Mouse (Mus musculus): ENCODE data around the gene Gramd1b. TPM values are rescaled to one million over a fixed set of nuclear protein-coding genes. Genes with fewer than 3 reads are reported as not detected.

Gramd1b gene
- polyA plus RNA-seq, 1 experiment: 41.2 TPM

DNA sequence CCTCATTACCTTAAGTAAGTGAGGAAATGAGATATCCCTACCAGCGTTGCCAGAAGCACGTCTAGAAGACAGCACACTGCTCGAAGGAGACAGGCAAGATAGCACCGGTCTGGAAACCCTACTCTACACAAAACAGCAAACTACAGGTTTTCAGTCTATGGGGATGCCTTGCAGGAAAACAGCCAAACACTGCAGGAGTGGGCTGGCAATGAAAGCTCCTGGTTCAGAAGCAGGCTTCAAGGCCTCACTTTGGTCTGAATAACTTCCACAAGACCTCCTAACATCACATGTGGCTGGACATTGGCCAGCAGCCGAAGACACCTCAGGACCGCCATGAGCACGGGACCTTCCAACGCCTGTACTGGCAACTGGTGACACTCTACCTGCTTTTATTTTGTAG lies 175.8 kb downstream of the Gramd1b start:
- TF ChIP-seq CTCF (IDR thresholded peaks at IDR 0.05; ENCODE audit: borderline replicate concordance, extremely low read depth, insufficient read depth, insufficient read length): no peak
- no peak for TF ChIP-seq POLR2A (IDR thresholded peaks at IDR 0.05; ENCODE audit: borderline replicate concordance, extremely low read depth, insufficient read depth, insufficient read length, poor library complexity, severe bottlenecking)
- DNase-seq (ENCODE audit: low read depth): no peak

GRCm38 (mm10) chr9:40353596-40353995 lies 177.6 kb downstream of the Gramd1b start:
- no peak for TF ChIP-seq POLR2A (IDR thresholded peaks at IDR 0.05; ENCODE audit: borderline replicate concordance, extremely low read depth, insufficient read depth, insufficient read length, poor library complexity, severe bottlenecking)
- TF ChIP-seq CTCF (IDR thresholded peaks at IDR 0.05; ENCODE audit: borderline replicate concordance, extremely low read depth, insufficient read depth, insufficient read length): no peak
- DNase-seq (ENCODE audit: low read depth): no peak

DNA sequence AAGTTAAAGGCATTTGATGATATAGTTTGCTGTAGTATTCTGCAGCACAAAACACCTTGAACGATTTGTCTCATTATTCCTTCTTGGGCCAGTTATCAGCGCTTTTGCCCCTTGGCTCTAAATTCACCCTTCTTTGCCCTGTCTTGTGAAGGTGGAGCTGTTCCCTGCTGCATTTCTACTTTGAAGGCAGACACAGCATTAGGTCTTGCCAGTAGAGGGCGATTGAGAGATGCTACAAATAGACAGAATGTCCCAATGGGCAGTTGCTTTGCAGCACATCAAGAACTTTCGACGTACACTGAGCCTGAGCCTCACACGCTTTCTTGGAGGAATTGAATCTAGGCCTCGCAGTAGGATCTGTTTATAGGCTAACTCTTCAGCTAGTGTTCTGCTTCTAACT lies 180.5 kb downstream of the Gramd1b start:
- peak; percentile 85 for DNase-seq (ENCODE audit: low read depth)
- TF ChIP-seq POLR2A (IDR thresholded peaks at IDR 0.05; ENCODE audit: borderline replicate concordance, extremely low read depth, insufficient read depth, insufficient read length, poor library complexity, severe bottlenecking) (no peak), CTCF (IDR thresholded peaks at IDR 0.05; ENCODE audit: borderline replicate concordance, extremely low read depth, insufficient read depth, insufficient read length) (peak; percentile 74; the same call in 1 of the 2 replicates)

GRCm38 (mm10) chr9:40350052-40350451 lies 181.1 kb downstream of the Gramd1b start:
- no peak for TF ChIP-seq POLR2A (IDR thresholded peaks at IDR 0.05; ENCODE audit: borderline replicate concordance, extremely low read depth, insufficient read depth, insufficient read length, poor library complexity, severe bottlenecking)
- no peak for TF ChIP-seq CTCF (IDR thresholded peaks at IDR 0.05; ENCODE audit: borderline replicate concordance, extremely low read depth, insufficient read depth, insufficient read length)
- DNase-seq (ENCODE audit: low read depth): no peak

DNA sequence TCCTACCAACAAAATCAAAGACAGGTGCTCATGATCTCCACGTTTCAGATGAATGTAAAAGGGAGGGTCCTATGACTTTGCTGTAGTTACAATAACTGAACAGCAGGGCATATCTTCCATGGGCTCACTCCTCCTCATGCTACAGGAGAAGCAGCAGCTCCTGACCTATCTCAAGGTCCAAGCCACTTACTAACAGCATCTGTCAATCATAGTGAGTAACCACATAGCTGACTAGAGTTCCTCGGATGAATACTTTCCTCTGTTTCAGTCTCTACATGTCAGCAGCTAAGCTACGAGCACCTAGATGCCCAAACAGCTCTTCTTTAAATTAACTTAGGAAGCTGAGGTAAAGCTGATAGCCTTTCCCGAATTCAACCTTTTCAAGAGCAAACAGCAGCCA lies 181.6 kb downstream of the Gramd1b start:
- no peak for DNase-seq (ENCODE audit: low read depth)
- no peak for TF ChIP-seq POLR2A (IDR thresholded peaks at IDR 0.05; ENCODE audit: borderline replicate concordance, extremely low read depth, insufficient read depth, insufficient read length, poor library complexity, severe bottlenecking)
- peak; percentile 9; the same call in 1 of the 2 replicates for TF ChIP-seq CTCF (IDR thresholded peaks at IDR 0.05; ENCODE audit: borderline replicate concordance, extremely low read depth, insufficient read depth, insufficient read length)

DNA sequence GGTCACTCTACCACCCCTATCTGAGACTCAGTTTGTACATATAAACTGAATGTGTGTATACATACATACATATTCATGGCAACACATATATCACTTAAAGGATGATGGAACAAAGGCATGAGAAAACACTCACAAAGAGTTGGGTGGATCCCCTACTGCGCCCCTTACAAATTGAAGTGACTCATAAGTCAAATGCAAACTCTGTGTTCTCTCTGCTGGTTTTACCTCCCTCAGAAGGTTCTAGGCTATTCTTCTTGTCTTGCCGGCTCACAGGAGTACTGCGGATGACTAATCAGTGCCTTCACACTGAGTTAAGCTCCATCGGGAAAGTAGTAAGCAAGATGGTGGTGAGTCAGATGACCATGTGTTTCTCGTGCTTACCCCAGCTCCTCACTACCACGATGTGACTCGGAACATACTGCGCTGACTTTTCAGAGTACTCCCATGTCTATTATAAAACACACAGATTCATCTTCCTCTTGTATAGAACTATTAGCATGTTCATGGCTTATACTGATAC lies 182.4 kb downstream of the Gramd1b start:
- no peak for DNase-seq (ENCODE audit: low read depth)
- no peak for TF ChIP-seq CTCF (IDR thresholded peaks at IDR 0.05; ENCODE audit: borderline replicate concordance, extremely low read depth, insufficient read depth, insufficient read length)
- no peak for TF ChIP-seq POLR2A (IDR thresholded peaks at IDR 0.05; ENCODE audit: borderline replicate concordance, extremely low read depth, insufficient read depth, insufficient read length, poor library complexity, severe bottlenecking)

GRCm38 (mm10) chr9:40346232-40346984 lies 184.8 kb downstream of the Gramd1b start:
- no peak for TF ChIP-seq CTCF (IDR thresholded peaks at IDR 0.05; ENCODE audit: borderline replicate concordance, extremely low read depth, insufficient read depth, insufficient read length)
- TF ChIP-seq POLR2A (IDR thresholded peaks at IDR 0.05; ENCODE audit: borderline replicate concordance, extremely low read depth, insufficient read depth, insufficient read length, poor library complexity, severe bottlenecking): no peak
- peak; percentile 95 for DNase-seq (ENCODE audit: low read depth)

- no peak for DNase-seq (ENCODE audit: low read depth)
- TF ChIP-seq CTCF (IDR thresholded peaks at IDR 0.05; ENCODE audit: borderline replicate concordance, extremely low read depth, insufficient read depth, insufficient read length) (no peak), POLR2A (IDR thresholded peaks at IDR 0.05; ENCODE audit: borderline replicate concordance, extremely low read depth, insufficient read depth, insufficient read length, poor library complexity, severe bottlenecking) (no peak)
Observed at GRCm38 (mm10) chr9:40345493-40346231, 185.5 kb downstream of the Gramd1b start.

- peak; percentile 48 for DNase-seq (ENCODE audit: low read depth)
Observed at GRCm38 (mm10) chr9:40344801-40345492, 186.2 kb downstream of the Gramd1b start.

DNA sequence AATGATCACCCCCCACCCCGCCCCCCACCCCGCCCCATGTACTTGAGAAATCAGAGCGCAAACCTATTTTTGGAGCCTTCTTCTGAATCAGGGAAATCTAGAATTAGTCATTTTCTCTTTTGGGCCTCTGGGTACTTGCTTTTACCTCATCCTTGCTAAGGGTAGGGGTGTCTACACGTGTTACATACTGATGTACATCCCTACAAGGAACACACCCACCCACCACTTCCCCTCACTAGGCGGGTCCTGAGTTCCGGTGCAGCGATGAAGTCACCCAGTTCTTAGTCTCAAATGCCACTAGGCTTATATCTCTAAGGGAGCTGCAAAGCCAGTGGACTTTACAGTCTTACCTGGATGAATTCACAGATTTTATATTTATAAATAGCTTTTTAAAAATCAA lies 187.4 kb downstream of the Gramd1b start:
- TF ChIP-seq CTCF (IDR thresholded peaks at IDR 0.05; ENCODE audit: borderline replicate concordance, extremely low read depth, insufficient read depth, insufficient read length) (no peak), POLR2A (IDR thresholded peaks at IDR 0.05; ENCODE audit: borderline replicate concordance, extremely low read depth, insufficient read depth, insufficient read length, poor library complexity, severe bottlenecking) (no peak)
- DNase-seq (ENCODE audit: low read depth): no peak

More at GRCm38 (mm10) chr9:40344801-40345492, 186.2 kb downstream of the Gramd1b start:
- TF ChIP-seq POLR2A (IDR thresholded peaks at IDR 0.05; ENCODE audit: borderline replicate concordance, extremely low read depth, insufficient read depth, insufficient read length, poor library complexity, severe bottlenecking) (no peak), CTCF (IDR thresholded peaks at IDR 0.05; ENCODE audit: borderline replicate concordance, extremely low read depth, insufficient read depth, insufficient read length) (no peak)

All from brain, embryonic 14.5 days (tissue).